Comparison of ENCODE assay signal across 10 mouse cellular contexts in the genomic region with DNA sequence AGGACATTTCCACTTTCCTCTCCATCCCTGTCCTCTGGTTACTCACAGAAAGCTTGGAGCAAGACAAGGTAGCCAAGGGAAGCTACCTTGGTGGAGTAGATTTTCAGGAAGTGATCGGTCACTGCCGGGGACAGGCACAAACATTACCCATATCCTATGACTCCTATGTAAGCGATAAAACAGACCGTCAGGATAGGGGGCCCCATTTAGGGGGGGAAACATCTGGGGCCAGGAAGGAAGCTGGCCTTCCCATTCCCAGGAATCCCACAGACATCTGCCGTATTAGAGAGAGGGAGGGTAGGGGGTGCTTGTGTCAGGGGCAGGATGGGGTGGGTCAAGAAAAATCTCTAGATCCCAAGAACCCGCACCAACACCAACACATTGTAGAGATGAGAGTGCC. TPM values are rescaled to one million over a fixed set of nuclear protein-coding genes. Genes with fewer than 3 reads are reported as not detected.
DNase-seq lines count a peak whose midpoint lies in the region; ATAC-seq lines count a peak whose summit lies in the region.
"Had no signal": no experiment of that assay in that cellular context is flagged by ENCODE, and none has a peak within 500 bp of the region (broad histone marks: within the 10 kb centered on the region; RNA-seq: fewer than 3 reads in every experiment).

No protein-coding gene starts in this region.

- no peak overlapping the region for H3K4me3 ChIP-seq in lung, embryonic 15.5 days
- no peak overlapping the region for H3K4me3 ChIP-seq in heart, embryonic 15.5 days
- H3K4me3 ChIP-seq in liver, embryonic 16.5 days (ENCODE audit: low read depth, low read length), result no peak overlapping the region
- H3K4me3 ChIP-seq: gastrocnemius, adult 2 months had no signal

- H3K9me3 ChIP-seq in lung, embryonic 15.5 days, result no peaks in the 10 kb centered on the region
- no peaks in the 10 kb centered on the region for H3K9me3 ChIP-seq in heart, embryonic 15.5 days (replicated peaks)
- H3K9me3 ChIP-seq in liver, embryonic 16.5 days (replicated peaks; ENCODE audit: control insufficient read depth, low read length), result no peaks in the 10 kb centered on the region

- peak; percentile 75 for ATAC-seq in lung, embryonic 15.5 days (ENCODE audit: borderline replicate concordance, extremely low read depth, low FRiP score, low TSS enrichment)
- ATAC-seq in heart, embryonic 15.5 days (replicated peaks; ENCODE audit: insufficient number of reproducible peaks, insufficient read depth, low FRiP score, low read depth), result 0 out of 2 replicates have a peak, but pooled peaks have one; percentile 29
- ATAC-seq in liver, embryonic 16.5 days (ENCODE audit: low read depth), result peak; percentile 32; the same call in 1 of the 2 replicates

- 29% methylated on average over 6 of the region's 6 CpGs for WGBS in lung, embryonic 15.5 days
- 43% methylated on average over 6 of the region's 6 CpGs for WGBS in heart, embryonic 15.5 days
- WGBS in liver, embryonic 16.5 days (ENCODE audit: insufficient replicate concordance), result 19% methylated on average over 6 of the region's 6 CpGs

- no peak overlapping the region for H3K4me2 ChIP-seq in lung, embryonic 15.5 days
- H3K4me2 ChIP-seq in heart, embryonic 15.5 days, result no peak overlapping the region
- peak overlapping the region; percentile 6; the same call in 1 of the 2 replicates for H3K4me2 ChIP-seq in liver, embryonic 16.5 days (ENCODE audit: low read depth, low read length)
- H3K4me2 ChIP-seq: midbrain, embryonic 11.5 days had no signal

- peak; percentile 22 for DNase-seq in adrenal gland, postnatal 14 days
- DNase-seq in adrenal gland, postnatal 4 days (ENCODE audit: low spot score in 2 of 2), result no peak
- DNase-seq in lung, postnatal 10 days, result no peak
- no peak for DNase-seq in layer of hippocampus, adult 18-20 months (ENCODE audit: low spot score in 2 of 2)
- DNase-seq in frontal cortex, adult 2 months (ENCODE audit: extremely low spot score in 1 of 2, low spot score in 1 of 2), result no peak
- DNase-seq: gastrocnemius, adult 2 months had no signal

- H3K36me3 ChIP-seq in lung, embryonic 15.5 days, result no peaks in the 10 kb centered on the region
- H3K36me3 ChIP-seq in heart, embryonic 15.5 days, result no peaks in the 10 kb centered on the region
- no peaks in the 10 kb centered on the region for H3K36me3 ChIP-seq in liver, embryonic 16.5 days (ENCODE audit: control insufficient read depth, insufficient read depth)

- H3K4me1 ChIP-seq in lung, embryonic 15.5 days, result peaks cover 20% of the 10 kb centered on the region
- H3K4me1 ChIP-seq in heart, embryonic 15.5 days (replicated peaks), result peaks cover 29% of the 10 kb centered on the region
- H3K4me1 ChIP-seq in liver, embryonic 16.5 days (ENCODE audit: control insufficient read depth, low read depth, low read length), result no peaks in the 10 kb centered on the region

- peak overlapping the region; percentile 74 for H3K27ac ChIP-seq in lung, embryonic 15.5 days
- H3K27ac ChIP-seq in heart, embryonic 15.5 days, result peak overlapping the region; percentile 71
- no peak overlapping the region for H3K27ac ChIP-seq in liver, embryonic 16.5 days (ENCODE audit: low read length)
- H3K27ac ChIP-seq: gastrocnemius, adult 2 months had no signal

- H3K9ac ChIP-seq in lung, embryonic 15.5 days, result no peak overlapping the region
- no peak overlapping the region for H3K9ac ChIP-seq in heart, embryonic 15.5 days
- H3K9ac ChIP-seq in liver, embryonic 16.5 days (ENCODE audit: low read depth, low read length), result no peak overlapping the region

- H3K27me3 ChIP-seq in lung, embryonic 15.5 days, result no peaks in the 10 kb centered on the region
- no peaks in the 10 kb centered on the region for H3K27me3 ChIP-seq in heart, embryonic 15.5 days
- H3K27me3 ChIP-seq in liver, embryonic 16.5 days (ENCODE audit: control insufficient read depth, insufficient read depth, low read depth, low read length), result no peaks in the 10 kb centered on the region

RNA-seq across cellular contexts. Expression of a gene that starts 6.6 kb away (rescaled TPM):
- total RNA-seq in adrenal gland, postnatal 14 days (2021), result 6.8 and 8.2 TPM in 2 replicates
- 10 to 100 TPM in 1 of 2 experiments, 1 to 10 TPM in 1; 9.3 to 10.2 TPM for total RNA-seq in adrenal gland, postnatal 4 days (2021)
- 12.1 and 13.0 TPM in 2 replicates for polyA plus RNA-seq in lung, embryonic 15.5 days (2015; fragmentation: Nextera tagmentation; extraction: Ambion mirVana)
- polyA plus RNA-seq in heart, embryonic 15.5 days (2015; fragmentation: Nextera tagmentation; extraction: Ambion mirVana), result 9.3 and 10.0 TPM in 2 replicates
- polyA plus RNA-seq in liver, embryonic 16.5 days (2015; fragmentation: Nextera tagmentation; extraction: Ambion mirVana), result 3.2 and 3.9 TPM in 2 replicates
- 1 to 10 TPM; 5.3 to 6.0 TPM for total RNA-seq in layer of hippocampus, adult 18-20 months (2021)
- polyA plus RNA-seq in frontal cortex, adult 2 months (2012; rRNA removed), result 6.1 and 7.6 TPM in 2 replicates

RNA-seq across cellular contexts. Expression of a gene that starts 23.2 kb away (rescaled TPM):
- 73.3 and 85.6 TPM in 2 replicates for total RNA-seq in adrenal gland, postnatal 14 days (2021)
- total RNA-seq in adrenal gland, postnatal 4 days (2021), result 100 to 1,000 TPM; 359 to 373 TPM
- polyA plus RNA-seq in lung, embryonic 15.5 days (2015; fragmentation: Nextera tagmentation; extraction: Ambion mirVana), result 1,436 and 1,497 TPM in 2 replicates
- 1,527 and 1,993 TPM in 2 replicates for polyA plus RNA-seq in heart, embryonic 15.5 days (2015; fragmentation: Nextera tagmentation; extraction: Ambion mirVana)
- 172 and 190 TPM in 2 replicates for polyA plus RNA-seq in liver, embryonic 16.5 days (2015; fragmentation: Nextera tagmentation; extraction: Ambion mirVana)
- 10 to 100 TPM; 44.9 to 49.3 TPM for total RNA-seq in layer of hippocampus, adult 18-20 months (2021)
- polyA plus RNA-seq in frontal cortex, adult 2 months (2012; rRNA removed), result 53.9 and 57.8 TPM in 2 replicates
